Mouse (Mus musculus): ENCODE measurements around the gene Fam160a1. TPM values are rescaled to one million over a fixed set of nuclear protein-coding genes. Genes with fewer than 3 reads are reported as not detected.

The Fam160a1 gene
- not detected in 2 replicates for polyA plus RNA-seq (2012)

DNA sequence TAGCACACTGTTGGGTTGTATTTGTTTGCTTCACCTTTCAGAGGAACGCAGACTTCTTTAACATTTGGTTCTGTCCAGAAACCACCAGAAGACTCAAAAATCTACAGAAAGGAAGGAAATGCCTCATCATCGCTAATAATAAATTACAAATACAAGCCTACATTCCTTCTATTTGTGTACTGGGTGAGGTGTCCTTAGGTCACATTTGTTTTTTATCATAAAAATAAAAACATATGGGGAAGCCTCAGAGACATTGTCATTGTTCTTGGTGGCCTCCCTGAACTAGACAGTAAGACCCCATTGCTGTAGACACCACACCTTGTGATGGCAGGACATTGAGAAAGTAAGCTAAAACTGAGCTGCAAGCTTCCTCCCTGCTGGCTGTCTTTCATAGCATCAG is at the start of gene Fam160a1:
Gene Fam160a1, minus strand, starts transcription at position 101 of the 400 bp plus-strand sequence.

Other genes starting within 250 kb of the Fam160a1 start
- gene Gatb, start 243.2 kb downstream of the Fam160a1 start, polyA plus RNA-seq (2012) = 3.8 and 4.9 TPM in 2 replicates
- gene Glt28d2, start 70.2 kb upstream of the Fam160a1 start, polyA plus RNA-seq (2012) = not detected in 2 replicates
- 0.28 TPM in 1 of 2 replicates, not detected in the other for gene Gm37240, start 70.2 kb upstream of the Fam160a1 start, polyA plus RNA-seq (2012)
- gene Sh3d19, start 153.8 kb upstream of the Fam160a1 start, polyA plus RNA-seq (2012) = 1.2 TPM in 2 replicates
- gene Prss48, start 185.2 kb upstream of the Fam160a1 start, polyA plus RNA-seq (2012) = not detected in 2 replicates